Mouse (Mus musculus) hindbrain, embryonic 12.5 days (tissue): Measurements from ENCODE around the gene Anapc1. TPM values are rescaled to one million over a fixed set of nuclear protein-coding genes. Genes with fewer than 3 reads are reported as not detected.

Experiments
- ATAC-seq: fragments of 200-750 bp; cut with Nextera tagmentation; 2 replicates; pipeline ENCODE4 v1.8.0; 2017; ENCODE audit warnings: moderate TSS enrichment; ENCODE audit not compliant: low FRiP score
- H3K27ac ChIP-seq: fragments of 300-500 bp; sonication (generic); 2 replicates; pipeline ENCODE4 v1.5.1; 2016; ENCODE audit warnings: mild to moderate bottlenecking
- H3K27me3 ChIP-seq: fragments of 300-500 bp; sonication (generic); 2 replicates; pipeline ENCODE4 v1.6.1; 2016; ENCODE audit warnings: mild to moderate bottlenecking
- H3K36me3 ChIP-seq: fragments of 300-500 bp; sonication (generic); 2 replicates; pipeline ENCODE4 v1.6.1; 2016; ENCODE audit warnings: mild to moderate bottlenecking
- H3K4me1 ChIP-seq: fragments of 300-500 bp; sonication (generic); 2 replicates; pipeline ENCODE4 v1.6.1; 2016
- H3K4me2 ChIP-seq: fragments of 300-500 bp; sonication (generic); replicated peaks from 2 replicates; pipeline ENCODE4 v1.6.1; 2016; ENCODE audit warnings: mild to moderate bottlenecking
- H3K4me3 ChIP-seq: fragments of 300-500 bp; sonication (generic); 2 replicates; pipeline ENCODE4 v1.5.1; 2016; ENCODE audit warnings: mild to moderate bottlenecking
- H3K9ac ChIP-seq: fragments of 300-500 bp; sonication (generic); 2 replicates; pipeline ENCODE4 v1.6.1; 2016; ENCODE audit warnings: mild to moderate bottlenecking, moderate library complexity
- H3K9me3 ChIP-seq: fragments of 300-500 bp; sonication (generic); replicated peaks from 2 replicates; pipeline ENCODE4 v1.6.1; 2016; ENCODE audit warnings: mild to moderate bottlenecking
- WGBS: fragments of 180-500 bp; shearing (Covaris S2); methylation state at CpG from one replicate; pipeline ENCODE4 v1.1.7; 2016; 5-methylcytosine and 5-hydroxymethylcytosine counted together
- polyA plus RNA-seq: library from polyadenylated mRNA; unstranded; fragments of >200 nt; fragmentation: Nextera tagmentation; extraction: Ambion mirVana; gene quantifications from 2 replicates; pipeline ENCODE4 v1.2.1, GENCODE M21; 2016

The Anapc1 gene
- polyA plus RNA-seq, 1 experiment from 2014 or later, result 79.1 TPM

DNA sequence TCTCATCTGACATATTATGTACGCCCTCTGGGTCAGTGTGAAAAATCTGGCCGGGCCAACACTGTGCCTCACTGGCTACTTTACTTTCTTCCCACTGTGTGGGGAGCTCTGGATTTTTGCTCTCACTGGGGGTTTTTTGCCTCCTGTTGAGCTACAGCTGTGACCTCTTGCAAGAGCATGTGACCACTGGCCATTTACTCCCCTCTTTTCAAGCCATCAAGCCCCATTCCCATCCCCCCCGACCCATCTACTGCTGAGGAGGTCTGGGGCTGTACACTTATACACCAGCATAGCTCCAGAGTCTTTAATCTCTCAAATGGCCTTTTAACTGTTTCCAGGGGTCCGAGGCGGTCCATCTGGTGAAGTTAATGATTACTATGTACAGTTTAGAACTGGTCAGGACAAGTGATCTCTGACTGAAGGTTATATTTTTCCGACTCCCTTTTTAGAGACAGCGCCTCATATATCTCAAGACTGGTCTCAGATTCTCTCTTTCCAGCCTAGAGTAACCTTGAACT is 27.6 kb upstream of the Anapc1 start:
- peaks cover 10% of the 10 kb centered on the region; the same call in 1 of the 2 replicates for H3K4me1 ChIP-seq
- no peak overlapping the region for H3K4me3 ChIP-seq
- no peaks in the 10 kb centered on the region for H3K9me3 ChIP-seq
- no peak overlapping the region for H3K4me2 ChIP-seq
- H3K36me3 ChIP-seq, result no peaks in the 10 kb centered on the region
- H3K9ac ChIP-seq, result no peak overlapping the region
- no peaks in the 10 kb centered on the region for H3K27me3 ChIP-seq
- WGBS, result 61% methylated on average over 7 of the region's 7 CpGs
- no peak for ATAC-seq
- H3K27ac ChIP-seq, result peak overlapping the region; percentile 45

GRCm38 (mm10) chr2:128713548-128714003 is 26.4 kb upstream of the Anapc1 start:
- Histone ChIP-seq H3K27ac (peak overlapping the region; percentile 45), H3K4me1 (peaks cover 10% of the 10 kb centered on the region; the same call in 1 of the 2 replicates), H3K4me3 (no peak overlapping the region), H3K9me3 (no peaks in the 10 kb centered on the region), H3K36me3 (no peaks in the 10 kb centered on the region), H3K4me2 (no peak overlapping the region), H3K9ac (no peak overlapping the region), H3K27me3 (no peaks in the 10 kb centered on the region)
- no peak for ATAC-seq
- 59% methylated on average over 5 of the region's 5 CpGs for WGBS

GRCm38 (mm10) chr2:128712940-128713339 is 25.7 kb upstream of the Anapc1 start:
- no peak for ATAC-seq
- WGBS, result 63% methylated on average over 6 of the region's 6 CpGs

DNA sequence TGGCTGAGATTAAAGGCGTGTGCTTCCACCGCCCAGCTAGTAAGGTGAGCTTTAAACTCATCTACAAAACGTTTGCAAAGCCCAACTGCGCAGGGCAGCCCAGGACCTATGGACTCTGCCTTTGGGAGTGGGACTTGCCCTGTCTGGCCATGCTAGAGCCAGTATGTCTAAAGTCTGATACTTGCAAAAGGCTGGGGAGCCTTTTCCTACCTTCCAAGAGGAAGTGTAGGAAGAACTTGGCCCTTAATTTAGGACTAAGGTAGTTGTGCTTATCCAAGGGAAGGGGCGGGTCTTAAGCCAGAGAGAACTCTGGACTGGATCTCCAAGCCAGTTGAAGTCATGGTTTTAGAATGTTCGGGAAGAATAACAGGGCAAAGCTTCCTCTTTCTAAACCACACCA is 23.4 kb upstream of the Anapc1 start:
- Histone ChIP-seq H3K27ac (no peak overlapping the region), H3K9me3 (no peaks in the 10 kb centered on the region), H3K4me1 (peaks cover 8% of the 10 kb centered on the region; the same call in 1 of the 2 replicates), H3K4me2 (no peak overlapping the region), H3K9ac (no peak overlapping the region), H3K27me3 (no peaks in the 10 kb centered on the region), H3K36me3 (no peaks in the 10 kb centered on the region), H3K4me3 (no peak overlapping the region)
- 80% methylated on average over 6 of the region's 6 CpGs for WGBS
- ATAC-seq, result no peak

More at GRCm38 (mm10) chr2:128712940-128713339, 25.7 kb upstream of the Anapc1 start:
- H3K27me3 ChIP-seq, result no peaks in the 10 kb centered on the region
- no peak overlapping the region for H3K4me3 ChIP-seq
- no peak overlapping the region for H3K4me2 ChIP-seq
- no peaks in the 10 kb centered on the region for H3K36me3 ChIP-seq
- peak overlapping the region; percentile 0; the same call in 1 of the 2 replicates for H3K27ac ChIP-seq
- no peaks in the 10 kb centered on the region for H3K9me3 ChIP-seq
- H3K9ac ChIP-seq, result no peak overlapping the region
- peaks cover 10% of the 10 kb centered on the region; the same call in 1 of the 2 replicates for H3K4me1 ChIP-seq

DNA sequence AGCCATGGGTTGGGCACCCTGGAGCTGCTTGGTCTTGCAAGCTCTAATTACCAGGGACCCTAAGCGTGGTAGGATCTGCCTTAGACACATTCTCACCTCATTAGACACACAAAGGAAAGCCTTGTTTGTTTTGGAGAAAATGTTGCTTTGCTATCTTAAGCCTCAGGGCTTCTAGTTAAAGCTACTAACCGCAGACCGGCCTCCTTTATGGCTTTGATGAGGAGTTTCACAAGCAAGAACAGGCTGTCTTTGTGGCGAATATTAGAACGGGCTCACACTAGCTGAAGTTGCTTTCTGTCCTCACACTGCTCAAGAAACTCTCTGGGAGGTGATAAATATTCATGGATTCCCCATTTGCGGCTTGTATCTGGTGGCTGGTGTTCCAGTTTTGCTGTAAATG is 22.1 kb upstream of the Anapc1 start:
- H3K4me2 ChIP-seq, result no peak overlapping the region
- no peaks in the 10 kb centered on the region for H3K9me3 ChIP-seq
- H3K9ac ChIP-seq, result no peak overlapping the region
- no peak overlapping the region for H3K4me3 ChIP-seq
- H3K36me3 ChIP-seq, result no peaks in the 10 kb centered on the region
- no peak overlapping the region for H3K27ac ChIP-seq
- H3K27me3 ChIP-seq, result no peaks in the 10 kb centered on the region
- ATAC-seq, result no peak
- peaks cover 2% of the 10 kb centered on the region; the same call in 1 of the 2 replicates for H3K4me1 ChIP-seq
- 50% methylated on average over 6 of the region's 6 CpGs for WGBS

GRCm38 (mm10) chr2:128704474-128704873 is 17.3 kb upstream of the Anapc1 start:
- Histone ChIP-seq H3K4me1 (peaks cover 2% of the 10 kb centered on the region; the same call in 1 of the 2 replicates), H3K4me3 (no peak overlapping the region), H3K36me3 (no peaks in the 10 kb centered on the region), H3K4me2 (no peak overlapping the region), H3K27me3 (peaks cover 2% of the 10 kb centered on the region; the same call in 1 of the 2 replicates), H3K9me3 (no peaks in the 10 kb centered on the region), H3K27ac (no peak overlapping the region), H3K9ac (no peak overlapping the region)
- no peak for ATAC-seq
- WGBS, result 95% methylated on average over 3 of the region's 3 CpGs

DNA sequence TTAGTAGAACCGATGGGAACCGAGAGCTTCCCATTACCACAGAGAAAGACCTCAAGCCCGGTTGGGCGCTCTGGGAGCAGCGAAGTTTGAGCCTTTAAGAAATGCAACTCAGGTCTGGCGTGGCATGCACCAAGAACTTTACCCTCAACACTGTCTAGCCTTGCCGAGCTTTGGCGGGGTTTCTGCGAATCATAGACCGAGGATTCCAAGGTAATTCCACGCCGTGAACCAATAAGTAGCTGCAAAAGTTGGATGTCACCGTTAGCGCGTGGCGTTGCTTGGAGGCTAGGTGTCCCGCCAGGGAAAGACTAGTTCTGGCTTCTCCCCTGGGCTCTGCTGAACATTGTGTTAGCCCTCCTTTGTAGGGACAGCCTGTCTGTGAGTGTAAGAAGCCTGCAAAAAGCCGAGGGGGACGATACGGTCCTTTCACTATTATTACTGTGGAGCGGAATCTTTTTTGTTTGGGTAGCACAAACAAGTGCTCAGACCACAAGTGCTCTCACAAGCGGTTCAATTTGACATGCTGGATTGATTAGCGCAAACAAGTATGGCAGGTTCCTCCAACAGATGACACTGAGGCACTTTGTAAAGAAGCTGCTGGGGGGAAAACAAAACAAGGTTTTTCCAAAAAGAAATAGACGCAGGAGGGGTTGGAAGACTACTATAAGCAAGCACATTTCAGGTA is 12.2 kb upstream of the Anapc1 start:
- H3K9me3 ChIP-seq, result no peaks in the 10 kb centered on the region
- H3K27me3 ChIP-seq, result peaks cover 12% of the 10 kb centered on the region
- peak overlapping the region; percentile 65 for H3K9ac ChIP-seq
- H3K4me3 ChIP-seq, result peak overlapping the region; percentile 50
- WGBS, result under 1% methylated on average over 24 of the region's 24 CpGs
- H3K27ac ChIP-seq, result peak overlapping the region; percentile 60
- H3K4me1 ChIP-seq, result peaks cover 19% of the 10 kb centered on the region
- H3K4me2 ChIP-seq, result peak overlapping the region; percentile 77
- H3K36me3 ChIP-seq, result no peaks in the 10 kb centered on the region
- peak; percentile 39 for ATAC-seq

DNA sequence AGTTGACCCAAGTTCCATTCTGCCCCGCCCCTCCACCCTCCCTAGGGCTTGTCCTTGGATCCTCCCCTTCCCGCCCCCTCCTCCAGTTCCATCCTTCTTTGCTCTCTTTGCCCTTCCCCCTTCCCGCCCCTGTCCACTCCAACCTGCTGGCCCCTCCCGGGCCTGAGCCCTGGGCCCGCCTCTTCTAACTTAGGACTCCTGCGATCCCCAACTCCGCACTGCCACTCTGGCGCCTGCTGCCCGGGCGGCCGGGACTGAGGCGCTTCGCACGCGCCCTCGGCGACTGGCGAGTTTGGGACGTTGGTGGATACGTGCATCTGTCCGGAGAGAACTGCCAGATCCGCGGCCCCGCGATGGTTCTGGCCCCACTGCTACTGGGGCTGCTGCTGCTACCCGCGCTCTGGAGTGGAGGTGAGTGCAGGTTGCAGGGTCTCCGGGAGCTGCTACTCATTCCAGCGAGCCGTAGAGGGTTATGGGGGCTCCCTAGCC is 11.5 kb upstream of the Anapc1 start, which contains the start of gene Mertk:
Gene Mertk (plus strand): TSS at position 264 of the 489 bp plus-strand sequence.
- under 1% methylated on average over 30 of the region's 30 CpGs for WGBS
- peak within 1 kb of the TSS; percentile 66 for H3K27ac ChIP-seq
- ATAC-seq, result peak; percentile 81

DNA sequence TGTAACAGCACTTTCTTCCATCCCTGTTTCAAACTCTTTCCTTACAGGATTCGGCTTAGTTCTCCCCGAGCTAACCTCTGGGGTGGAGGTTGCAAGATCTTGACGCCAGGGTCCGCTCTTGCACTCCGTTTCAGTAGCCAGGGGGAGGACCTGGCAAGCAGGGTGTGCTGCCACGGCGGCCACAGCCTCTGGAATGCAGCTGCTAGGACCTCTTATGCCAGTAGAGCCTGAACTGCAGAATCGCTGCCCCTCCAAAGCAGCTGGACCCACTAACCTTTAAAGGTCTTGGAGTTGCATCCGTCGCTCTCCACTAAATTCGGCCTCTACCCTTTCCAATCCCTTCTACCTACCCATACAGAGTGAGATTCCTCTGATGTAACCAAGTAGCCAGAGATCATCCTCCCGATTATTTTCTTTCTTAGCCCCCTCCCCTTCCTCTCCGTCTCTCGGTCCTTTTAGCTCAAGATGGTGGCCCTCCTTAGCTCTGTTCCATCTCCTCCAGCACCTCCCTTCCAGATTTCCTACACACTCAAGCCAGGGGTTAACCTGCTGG is 11.0 kb upstream of the Anapc1 start:
- Histone ChIP-seq H3K4me1 (peaks cover 19% of the 10 kb centered on the region), H3K9ac (peak overlapping the region; percentile 65), H3K27me3 (peaks cover 12% of the 10 kb centered on the region), H3K4me2 (peak overlapping the region; percentile 77), H3K27ac (peak overlapping the region; percentile 66; the same call in 1 of the 2 replicates), H3K9me3 (no peaks in the 10 kb centered on the region), H3K36me3 (no peaks in the 10 kb centered on the region), H3K4me3 (peak overlapping the region; percentile 50)
- under 1% methylated on average over 14 of the region's 14 CpGs for WGBS
- ATAC-seq, result peak; percentile 90

More for the DNA sequence above, 11.5 kb upstream of the Anapc1 start, which contains the start of gene Mertk:
- Histone ChIP-seq H3K36me3 (no peaks in the 10 kb centered on the region), H3K27me3 (peaks cover 12% of the 10 kb centered on the region), H3K4me2 (peak within 1 kb of the TSS; percentile 77), H3K9me3 (no peaks in the 10 kb centered on the region), H3K4me1 (peaks cover 19% of the 10 kb centered on the region), H3K4me3 (peak within 1 kb of the TSS; percentile 50), H3K9ac (peak within 1 kb of the TSS; percentile 65)

- Histone ChIP-seq H3K27ac (no peak overlapping the region), H3K36me3 (no peaks in the 10 kb centered on the region), H3K9me3 (no peaks in the 10 kb centered on the region), H3K4me2 (peak overlapping the region; percentile 77), H3K27me3 (peaks cover 12% of the 10 kb centered on the region), H3K4me1 (peaks cover 19% of the 10 kb centered on the region), H3K4me3 (no peak overlapping the region), H3K9ac (peak overlapping the region; percentile 35; the same call in 1 of the 2 replicates)
- ATAC-seq, result no peak
- WGBS, result 63% methylated on average over 5 of the region's 5 CpGs
Observed at GRCm38 (mm10) chr2:128697566-128697965, 10.4 kb upstream of the Anapc1 start.

GRCm38 (mm10) chr2:128697047-128697446 is 9.9 kb upstream of the Anapc1 start:
- peaks cover 19% of the 10 kb centered on the region for H3K4me1 ChIP-seq
- no peak for ATAC-seq
- no peak overlapping the region for H3K9ac ChIP-seq
- no peak overlapping the region for H3K4me3 ChIP-seq
- H3K27me3 ChIP-seq, result peaks cover 12% of the 10 kb centered on the region
- no peak overlapping the region for H3K4me2 ChIP-seq
- no peak overlapping the region for H3K27ac ChIP-seq
- 100% methylated on average over 1 of the region's 1 CpGs for WGBS
- no peaks in the 10 kb centered on the region for H3K36me3 ChIP-seq
- H3K9me3 ChIP-seq, result no peaks in the 10 kb centered on the region

DNA sequence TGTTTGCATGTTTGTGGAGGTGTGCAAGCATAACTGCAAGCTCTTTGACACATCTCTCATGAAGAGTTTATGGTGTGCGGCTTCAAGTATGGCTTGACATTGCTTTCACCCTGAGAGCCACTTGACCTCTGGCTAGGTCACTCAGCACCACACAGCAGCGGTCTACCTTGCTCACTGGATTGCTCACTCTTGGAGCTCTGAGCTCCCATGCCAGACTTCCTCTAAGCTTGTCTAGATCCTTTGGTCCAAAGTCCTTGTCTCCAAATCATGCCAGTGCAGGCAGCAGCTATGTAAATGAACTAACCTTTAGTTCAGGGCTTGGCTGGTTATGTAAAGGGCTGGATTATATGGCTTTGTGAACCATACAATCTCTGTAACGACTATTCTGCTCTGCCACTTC is 9.2 kb upstream of the Anapc1 start:
- Histone ChIP-seq H3K4me1 (peaks cover 19% of the 10 kb centered on the region), H3K4me2 (no peak overlapping the region), H3K9ac (no peak overlapping the region), H3K4me3 (no peak overlapping the region), H3K36me3 (no peaks in the 10 kb centered on the region), H3K9me3 (no peaks in the 10 kb centered on the region), H3K27ac (no peak overlapping the region), H3K27me3 (peaks cover 12% of the 10 kb centered on the region)
- WGBS, result 78% methylated on average over 3 of the region's 3 CpGs
- ATAC-seq, result no peak
